Mouse (Mus musculus): ENCODE data around the gene Actb. TPM values are rescaled to one million over a fixed set of nuclear protein-coding genes. Genes with fewer than 3 reads are reported as not detected.

Gene Actb
- polyA plus RNA-seq, 1 experiment from 2014 or later, result 13,965 TPM

DNA sequence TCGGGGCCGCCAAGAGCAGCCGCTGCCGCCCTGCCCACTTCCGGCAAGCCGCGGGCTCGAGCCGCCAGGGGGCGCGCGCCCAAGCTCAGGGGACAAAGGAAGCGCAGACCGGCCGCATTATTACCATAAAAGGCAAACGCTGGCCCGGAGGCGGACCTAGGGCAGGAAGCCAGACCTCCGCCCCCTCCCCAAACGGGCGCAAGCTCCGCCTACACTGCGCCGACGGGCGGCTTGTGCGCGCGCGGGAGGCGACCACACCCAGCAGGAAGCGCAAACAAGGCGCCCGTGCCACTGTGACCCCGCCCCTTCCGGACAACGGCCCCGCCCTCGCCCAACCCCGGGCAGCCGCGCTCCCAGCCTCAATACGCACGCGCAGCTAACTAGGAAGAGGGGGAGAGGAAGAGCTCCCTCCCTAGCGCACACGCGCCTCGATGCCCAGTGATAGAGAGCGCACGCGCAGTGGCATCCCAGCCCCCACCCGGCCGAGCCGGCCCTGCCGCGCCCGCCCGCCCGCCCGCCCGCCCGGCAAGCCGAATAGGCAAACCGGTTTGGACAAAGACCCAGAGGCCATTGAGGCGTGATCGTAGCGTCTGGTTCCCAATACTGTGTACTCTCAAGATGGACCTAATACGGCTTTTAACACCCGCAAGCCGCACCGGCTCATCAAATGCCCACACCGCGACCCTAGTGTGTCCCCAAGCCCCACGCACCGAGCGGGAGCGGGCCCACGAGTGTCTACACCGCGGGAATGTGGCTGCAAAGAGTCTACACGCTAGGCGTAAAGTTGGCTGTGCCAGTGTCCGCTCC lies 626 bp downstream of the Actb start:
- WGBS, result under 1% methylated on average over 79 of the region's 84 CpGs
- Histone ChIP-seq H3K27me3 (no peaks in the 10 kb centered on the region), H3K4me3 (peak overlapping the region; percentile 87), H3K27ac (replicated peaks) (peak overlapping the region; percentile 100), H3K4me1 (replicated peaks) (peaks cover 65% of the 10 kb centered on the region), H3K9me3 (no peaks in the 10 kb centered on the region), H3K36me3 (peaks cover 42% of the 10 kb centered on the region), H3K4me2 (peak overlapping the region; percentile 86), H3K9ac (peak overlapping the region; percentile 100)
- peak; percentile 87 for ATAC-seq (ENCODE audit: low FRiP score, low read depth)

GRCm38 (mm10) chr5:142905038-142905695 lies 1.4 kb downstream of the Actb start:
- Histone ChIP-seq H3K4me1 (replicated peaks) (peaks cover 65% of the 10 kb centered on the region), H3K27me3 (no peaks in the 10 kb centered on the region), H3K9me3 (no peaks in the 10 kb centered on the region), H3K4me3 (peak overlapping the region; percentile 87), H3K36me3 (peaks cover 48% of the 10 kb centered on the region), H3K9ac (peak overlapping the region; percentile 100), H3K27ac (replicated peaks) (peak overlapping the region; percentile 100), H3K4me2 (peak overlapping the region; percentile 86)
- 3% methylated on average over 27 of the region's 27 CpGs for WGBS
- ATAC-seq (ENCODE audit: low FRiP score, low read depth), result peak; percentile 1; the same call in 1 of the 2 replicates

DNA sequence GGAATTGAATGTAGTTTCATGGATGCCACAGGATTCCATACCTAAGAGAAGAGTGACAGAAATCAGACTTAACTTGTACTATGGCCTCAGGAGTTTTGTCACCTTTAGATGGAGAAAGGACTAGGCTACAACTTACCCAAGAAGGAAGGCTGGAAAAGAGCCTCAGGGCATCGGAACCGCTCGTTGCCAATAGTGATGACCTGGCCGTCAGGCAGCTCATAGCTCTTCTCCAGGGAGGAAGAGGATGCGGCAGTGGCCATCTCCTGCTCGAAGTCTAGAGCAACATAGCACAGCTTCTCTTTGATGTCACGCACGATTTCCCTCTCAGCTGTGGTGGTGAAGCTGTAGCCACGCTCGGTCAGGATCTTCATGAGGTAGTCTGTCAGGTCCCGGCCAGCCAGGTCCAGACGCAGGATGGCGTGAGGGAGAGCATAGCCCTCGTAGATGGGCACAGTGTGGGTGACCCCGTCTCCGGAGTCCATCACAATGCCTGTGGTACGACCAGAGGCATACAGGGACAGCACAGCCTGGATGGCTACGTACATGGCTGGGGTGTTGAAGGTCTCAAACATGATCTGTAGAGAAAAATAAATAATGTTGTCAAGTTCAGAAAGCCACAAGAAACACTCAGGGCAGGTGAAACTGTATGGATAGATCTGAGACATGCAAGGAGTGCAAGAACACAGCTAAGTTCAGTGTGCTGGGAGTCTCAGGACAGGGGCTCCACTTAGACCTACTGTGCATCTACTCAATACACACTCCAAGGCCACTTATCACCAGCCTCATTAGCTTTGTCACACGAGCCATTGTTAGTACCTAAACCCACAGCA lies 2.1 kb downstream of the Actb start:
- Histone ChIP-seq H3K27me3 (no peaks in the 10 kb centered on the region), H3K27ac (replicated peaks) (peak overlapping the region; percentile 100), H3K4me2 (peak overlapping the region; percentile 86), H3K4me1 (replicated peaks) (peaks cover 62% of the 10 kb centered on the region), H3K9me3 (no peaks in the 10 kb centered on the region), H3K36me3 (peaks cover 52% of the 10 kb centered on the region), H3K9ac (peak overlapping the region; percentile 100), H3K4me3 (peak overlapping the region; percentile 87)
- no peak for ATAC-seq (ENCODE audit: low FRiP score, low read depth)
- 65% methylated on average over 19 of the region's 19 CpGs for WGBS

- Histone ChIP-seq H3K4me3 (peak overlapping the region; percentile 87), H3K36me3 (peaks cover 60% of the 10 kb centered on the region), H3K27ac (replicated peaks) (peak overlapping the region; percentile 57), H3K9ac (peak overlapping the region; percentile 100), H3K4me2 (peak overlapping the region; percentile 86), H3K9me3 (no peaks in the 10 kb centered on the region), H3K27me3 (no peaks in the 10 kb centered on the region), H3K4me1 (replicated peaks) (peaks cover 54% of the 10 kb centered on the region)
- ATAC-seq (ENCODE audit: low FRiP score, low read depth), result no peak
- 73% methylated on average over 14 of the region's 14 CpGs for WGBS
These were observed 2.9 kb downstream of the Actb start for GRCm38 (mm10) chr5:142903470-142904207.

DNA sequence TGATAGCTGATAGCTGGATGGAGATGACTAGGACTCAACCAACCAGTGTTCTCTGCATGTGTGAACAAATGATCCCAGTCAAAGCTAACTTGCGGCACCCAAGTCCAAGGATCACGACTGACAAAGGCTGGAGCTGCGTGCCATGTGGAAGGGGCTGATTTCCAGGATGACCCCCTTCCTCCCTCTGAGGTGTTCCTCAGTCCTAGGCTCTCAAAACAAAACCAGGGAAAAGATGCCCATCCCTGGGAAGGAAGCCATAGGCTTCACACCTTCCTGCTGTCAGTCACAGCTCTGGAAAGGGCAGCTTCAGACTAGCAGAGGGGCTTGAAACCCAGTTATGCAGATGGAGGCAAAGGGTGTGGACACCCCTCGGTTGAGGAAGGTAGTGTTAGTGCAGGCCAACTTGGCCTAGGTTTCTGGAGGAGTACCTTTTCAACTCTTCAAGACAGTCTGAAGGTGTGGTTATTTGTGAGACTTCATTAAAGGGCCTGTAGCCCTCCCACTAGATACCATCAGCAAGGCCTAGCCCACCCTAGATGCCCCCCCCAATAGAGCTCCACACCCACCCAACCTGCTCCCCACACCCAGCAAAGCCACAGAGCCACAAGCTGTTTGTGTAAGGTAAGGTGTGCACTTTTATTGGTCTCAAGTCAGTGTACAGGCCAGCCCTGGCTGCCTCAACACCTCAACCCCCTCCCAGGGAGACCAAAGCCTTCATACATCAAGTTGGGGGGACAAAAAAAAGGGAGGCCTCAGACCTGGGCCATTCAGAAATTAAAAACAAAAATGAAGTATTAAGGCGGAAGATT lies 3.8 kb downstream of the Actb start:
- Histone ChIP-seq H3K4me3 (peak overlapping the region; percentile 5; the same call in 1 of the 2 replicates), H3K27me3 (no peaks in the 10 kb centered on the region), H3K36me3 (peaks cover 60% of the 10 kb centered on the region), H3K27ac (replicated peaks) (peak overlapping the region; percentile 57), H3K4me1 (replicated peaks) (peaks cover 45% of the 10 kb centered on the region), H3K9ac (peak overlapping the region; percentile 12; the same call in 1 of the 2 replicates), H3K9me3 (no peaks in the 10 kb centered on the region), H3K4me2 (peak overlapping the region; percentile 86)
- WGBS, result 62% methylated on average over 5 of the region's 5 CpGs
- no peak for ATAC-seq (ENCODE audit: low FRiP score, low read depth)

GRCm38 (mm10) chr5:142901846-142902505 lies 4.6 kb downstream of the Actb start:
- H3K27ac ChIP-seq (replicated peaks), result peak overlapping the region; percentile 57
- WGBS, result 65% methylated on average over 4 of the region's 4 CpGs
- H3K4me3 ChIP-seq, result 0 out of 2 replicates have a peak overlapping the region, but pooled peaks have one; percentile 5
- H3K4me1 ChIP-seq (replicated peaks), result peaks cover 38% of the 10 kb centered on the region
- H3K36me3 ChIP-seq, result peaks cover 60% of the 10 kb centered on the region
- ATAC-seq (ENCODE audit: low FRiP score, low read depth), result no peak
- H3K9ac ChIP-seq, result peak overlapping the region; percentile 12; the same call in 1 of the 2 replicates
- no peaks in the 10 kb centered on the region for H3K9me3 ChIP-seq
- H3K4me2 ChIP-seq, result 0 out of 2 replicates have a peak overlapping the region, but pooled peaks have one; percentile 86
- H3K27me3 ChIP-seq, result no peaks in the 10 kb centered on the region

DNA sequence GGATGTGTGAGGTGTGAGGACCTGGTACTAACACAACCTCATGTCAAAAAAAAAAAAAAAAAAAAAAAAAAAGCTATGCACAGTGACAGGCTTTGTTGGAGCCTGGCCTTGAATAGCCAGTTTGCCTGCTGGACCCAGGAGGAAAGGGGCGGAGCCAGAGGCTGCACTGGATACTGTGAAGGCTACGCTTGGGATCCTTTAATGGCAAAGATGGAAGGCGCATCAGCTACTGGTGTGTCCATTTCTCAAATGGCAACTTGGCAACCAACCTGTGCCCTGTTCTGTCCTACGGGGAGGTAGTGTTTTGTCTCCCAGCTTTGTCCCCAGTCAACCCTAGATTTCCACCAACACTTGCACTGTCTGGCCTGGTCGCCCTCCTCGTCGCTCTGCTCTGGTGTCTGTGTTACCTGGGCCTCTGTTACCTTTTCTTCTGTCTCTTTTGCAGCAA lies 5.2 kb downstream of the Actb start:
- Histone ChIP-seq H3K9ac (no peak overlapping the region), H3K4me2 (no peak overlapping the region), H3K9me3 (no peaks in the 10 kb centered on the region), H3K27me3 (no peaks in the 10 kb centered on the region), H3K4me3 (no peak overlapping the region), H3K27ac (replicated peaks) (peak overlapping the region; percentile 57), H3K36me3 (peaks cover 60% of the 10 kb centered on the region), H3K4me1 (replicated peaks) (peaks cover 37% of the 10 kb centered on the region)
- no peak for ATAC-seq (ENCODE audit: low FRiP score, low read depth)
- WGBS, result 77% methylated on average over 7 of the region's 7 CpGs

DNA sequence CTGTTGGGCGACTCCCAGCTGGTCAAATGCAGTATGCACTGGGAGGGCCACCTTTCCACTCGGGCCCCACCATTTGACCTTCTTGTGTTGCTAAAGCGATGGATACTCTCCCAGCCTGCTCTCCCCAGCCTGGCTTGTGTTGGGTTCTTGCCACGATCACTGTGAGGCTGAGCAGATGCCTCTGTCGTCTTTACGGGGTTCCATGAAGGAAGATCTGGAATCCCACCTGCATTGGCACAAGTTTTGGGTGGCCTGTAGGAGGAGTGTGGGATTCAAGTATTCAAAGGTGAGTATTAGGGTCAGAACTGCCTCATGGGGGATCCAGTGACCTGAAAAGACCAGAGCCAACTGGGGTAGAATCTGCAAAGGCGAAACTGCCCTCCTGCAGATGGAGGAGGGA lies 5.9 kb downstream of the Actb start:
- peaks cover 45% of the 10 kb centered on the region for H3K4me1 ChIP-seq (replicated peaks)
- no peak overlapping the region for H3K27ac ChIP-seq (replicated peaks)
- H3K9me3 ChIP-seq, result no peaks in the 10 kb centered on the region
- no peak overlapping the region for H3K9ac ChIP-seq
- H3K4me3 ChIP-seq, result no peak overlapping the region
- peaks cover 60% of the 10 kb centered on the region for H3K36me3 ChIP-seq
- no peaks in the 10 kb centered on the region for H3K27me3 ChIP-seq
- no peak overlapping the region for H3K4me2 ChIP-seq
- no peak for ATAC-seq (ENCODE audit: low FRiP score, low read depth)
- 89% methylated on average over 7 of the region's 7 CpGs for WGBS

DNA sequence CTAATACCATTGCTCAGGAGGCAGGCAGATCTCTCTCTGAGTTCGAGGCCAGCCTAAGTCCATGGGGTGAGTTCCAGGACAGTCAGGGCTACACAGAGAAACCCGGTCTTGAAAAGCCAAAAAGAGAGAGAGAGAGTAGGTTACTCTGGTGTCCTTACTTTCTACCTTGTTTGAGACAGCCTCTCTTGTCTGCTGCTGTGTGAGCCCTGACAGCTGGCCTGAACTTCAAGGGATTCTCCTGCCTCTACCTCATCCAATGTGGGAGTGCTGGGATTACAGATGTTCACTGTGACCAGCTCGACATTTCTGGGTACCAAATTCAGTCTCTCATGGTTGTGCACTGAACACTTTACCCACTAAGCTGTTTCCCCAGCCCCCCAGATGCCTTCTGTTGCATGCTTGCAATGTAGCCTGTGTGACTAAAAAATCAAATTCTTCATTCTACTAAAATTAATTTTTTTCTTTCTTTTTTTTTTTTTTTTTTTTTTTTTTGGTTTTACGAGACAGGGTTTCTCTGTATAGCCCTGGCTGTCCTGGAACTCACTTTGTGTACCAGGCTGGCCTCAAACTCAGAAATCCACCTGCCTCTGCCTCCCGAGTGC lies 6.5 kb downstream of the Actb start:
- no peak overlapping the region for H3K4me3 ChIP-seq
- peaks cover 48% of the 10 kb centered on the region for H3K4me1 ChIP-seq (replicated peaks)
- no peak for ATAC-seq (ENCODE audit: low FRiP score, low read depth)
- no peak overlapping the region for H3K4me2 ChIP-seq
- peaks cover 56% of the 10 kb centered on the region for H3K36me3 ChIP-seq
- no peaks in the 10 kb centered on the region for H3K27me3 ChIP-seq
- no peak overlapping the region for H3K9ac ChIP-seq
- 88% methylated on average over 5 of the region's 5 CpGs for WGBS
- H3K9me3 ChIP-seq, result no peaks in the 10 kb centered on the region
- H3K27ac ChIP-seq (replicated peaks), result no peak overlapping the region

DNA sequence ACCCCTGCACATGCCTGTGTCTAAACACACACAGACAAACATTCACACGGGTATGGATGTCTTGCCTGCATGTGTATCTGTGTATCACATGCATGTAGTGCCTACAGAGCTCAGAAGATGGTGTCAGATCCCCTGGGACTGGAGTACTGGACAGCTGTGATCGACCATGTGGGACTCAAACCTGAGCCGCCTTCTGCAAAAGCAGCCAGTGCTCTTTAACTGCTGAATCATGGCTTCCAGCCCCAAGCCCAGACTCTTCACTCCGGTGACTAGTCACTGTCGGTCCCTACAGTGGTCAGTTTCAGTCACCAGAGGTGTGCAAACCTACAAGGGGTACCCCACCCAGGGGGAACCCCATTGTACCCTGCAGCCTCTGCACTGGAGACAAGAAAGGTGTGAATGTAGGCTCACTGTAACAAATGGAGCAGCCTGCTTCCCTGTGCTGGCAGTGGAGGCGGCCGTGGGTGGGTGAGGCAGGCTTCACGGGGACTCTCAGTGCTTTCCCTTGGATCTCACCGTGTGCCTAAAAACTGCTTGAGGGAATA lies 7.4 kb downstream of the Actb start:
- Histone ChIP-seq H3K9ac (no peak overlapping the region), H3K36me3 (peaks cover 47% of the 10 kb centered on the region), H3K4me1 (replicated peaks) (peaks cover 46% of the 10 kb centered on the region), H3K9me3 (no peaks in the 10 kb centered on the region), H3K27me3 (no peaks in the 10 kb centered on the region), H3K27ac (replicated peaks) (no peak overlapping the region), H3K4me2 (no peak overlapping the region), H3K4me3 (no peak overlapping the region)
- no peak for ATAC-seq (ENCODE audit: low FRiP score, low read depth)
- WGBS, result 88% methylated on average over 9 of the region's 9 CpGs
